ENCODE assay signal across 13 mouse cellular contexts in genomic region chr9:63979275-63979674, GRCm38 (mm10). TPM values are rescaled to one million over a fixed set of nuclear protein-coding genes. Genes with fewer than 3 reads are reported as not detected.
DNase-seq lines count a peak whose midpoint lies in the region; ATAC-seq and TF ChIP-seq lines count a peak whose summit lies in the region.
"Had no signal": no experiment of that assay in that cellular context is flagged by ENCODE, and none has a peak within 500 bp of the region (broad histone marks: within the 10 kb centered on the region; RNA-seq: fewer than 3 reads in every experiment).

No protein-coding gene starts in this region.

- no peaks in the 10 kb centered on the region for H3K9me3 ChIP-seq in heart, embryonic 10.5 days
- no peaks in the 10 kb centered on the region for H3K9me3 ChIP-seq in kidney, embryonic 15.5 days (replicated peaks)
- no peaks in the 10 kb centered on the region for H3K9me3 ChIP-seq in embryonic facial prominence, embryonic 12.5 days
- no peaks in the 10 kb centered on the region for H3K9me3 ChIP-seq in limb, embryonic 14.5 days (ENCODE audit: control insufficient read depth, low read length)
- H3K9me3 ChIP-seq: midbrain, embryonic 13.5 days had no signal

- no peaks in the 10 kb centered on the region for H3K27me3 ChIP-seq in heart, embryonic 10.5 days (ENCODE audit: insufficient read depth, poor library complexity, severe bottlenecking)
- no peaks in the 10 kb centered on the region for H3K27me3 ChIP-seq in heart, adult 2 months (ENCODE audit: control insufficient read depth, insufficient read depth, low read length)
- H3K27me3 ChIP-seq in kidney, embryonic 15.5 days = no peaks in the 10 kb centered on the region
- no peaks in the 10 kb centered on the region for H3K27me3 ChIP-seq in embryonic facial prominence, embryonic 12.5 days
- H3K27me3 ChIP-seq in limb, embryonic 14.5 days (ENCODE audit: control insufficient read depth, insufficient read depth, low read length) = no peaks in the 10 kb centered on the region
- H3K27me3 ChIP-seq: midbrain, embryonic 13.5 days had no signal

- TF ChIP-seq CTCF in heart, adult 2 months (IDR thresholded peaks at IDR 0.05) = no peak

- peak overlapping the region; percentile 79; the same call in 1 of the 2 replicates for H3K27ac ChIP-seq in heart, embryonic 10.5 days
- no peak overlapping the region for H3K27ac ChIP-seq in heart, adult 2 months
- peak overlapping the region; percentile 92; the same call in 1 of the 2 replicates for H3K27ac ChIP-seq in kidney, embryonic 15.5 days
- H3K27ac ChIP-seq in embryonic facial prominence, embryonic 12.5 days = peak overlapping the region; percentile 93
- peak overlapping the region; percentile 77 for H3K27ac ChIP-seq in limb, embryonic 14.5 days (replicated peaks; ENCODE audit: low read depth, low read length)

- peaks cover 99% of the 10 kb centered on the region for H3K4me1 ChIP-seq in heart, embryonic 10.5 days
- peaks cover 30% of the 10 kb centered on the region for H3K4me1 ChIP-seq in heart, adult 2 months (ENCODE audit: control insufficient read depth, insufficient read depth, low read length)
- H3K4me1 ChIP-seq in kidney, embryonic 15.5 days = peaks cover 99% of the 10 kb centered on the region
- H3K4me1 ChIP-seq in embryonic facial prominence, embryonic 12.5 days = peaks cover 90% of the 10 kb centered on the region
- peaks cover 78% of the 10 kb centered on the region for H3K4me1 ChIP-seq in limb, embryonic 14.5 days (ENCODE audit: control insufficient read depth, insufficient read depth, low read length)

- intact Hi-C loops in heart, adult 2 months (cut with DNase I) = no loop called here

- ATAC-seq in kidney, embryonic 15.5 days (replicated peaks; ENCODE audit: low FRiP score) = no peak
- ATAC-seq in embryonic facial prominence, embryonic 12.5 days (ENCODE audit: insufficient number of reproducible peaks, insufficient read depth, low FRiP score, low TSS enrichment) = no peak
- no peak for ATAC-seq in limb, embryonic 14.5 days (ENCODE audit: low FRiP score, low read depth)
- ATAC-seq: midbrain, embryonic 13.5 days had no signal

- no peak overlapping the region for H3K4me3 ChIP-seq in heart, embryonic 10.5 days
- H3K4me3 ChIP-seq in heart, adult 2 months = no peak overlapping the region
- no peak overlapping the region for H3K4me3 ChIP-seq in kidney, embryonic 15.5 days (replicated peaks)
- no peak overlapping the region for H3K4me3 ChIP-seq in embryonic facial prominence, embryonic 12.5 days
- H3K4me3 ChIP-seq in limb, embryonic 14.5 days (replicated peaks; ENCODE audit: low read length) = no peak overlapping the region
- H3K4me3 ChIP-seq: midbrain, embryonic 13.5 days had no signal

- no peak overlapping the region for H3K9ac ChIP-seq in heart, adult 2 months (ENCODE audit: low read depth, low read length)
- no peak overlapping the region for H3K9ac ChIP-seq in kidney, embryonic 15.5 days
- H3K9ac ChIP-seq in embryonic facial prominence, embryonic 12.5 days = no peak overlapping the region
- no peak overlapping the region for H3K9ac ChIP-seq in limb, embryonic 14.5 days (ENCODE audit: low read depth, low read length, severe bottlenecking)

- TF ChIP-seq EP300 in heart, adult 2 months (IDR thresholded peaks at IDR 0.05; ENCODE audit: insufficient read depth, low read depth, low read length) = no peak

- H3K36me3 ChIP-seq in heart, embryonic 10.5 days = peaks cover 42% of the 10 kb centered on the region
- no peaks in the 10 kb centered on the region for H3K36me3 ChIP-seq in heart, adult 2 months (ENCODE audit: control insufficient read depth, insufficient read depth, low read length)
- peaks cover 5% of the 10 kb centered on the region; the same call in 1 of the 2 replicates for H3K36me3 ChIP-seq in kidney, embryonic 15.5 days
- no peaks in the 10 kb centered on the region for H3K36me3 ChIP-seq in embryonic facial prominence, embryonic 12.5 days
- 0 out of 2 replicates have a peak, but pooled peaks cover 12% of the 10 kb centered on the region for H3K36me3 ChIP-seq in limb, embryonic 14.5 days (ENCODE audit: control insufficient read depth, insufficient read depth, low read length)
- H3K36me3 ChIP-seq: midbrain, embryonic 13.5 days had no signal

- H3K4me2 ChIP-seq in kidney, embryonic 15.5 days = no peak overlapping the region
- peak overlapping the region; percentile 41 for H3K4me2 ChIP-seq in embryonic facial prominence, embryonic 12.5 days (replicated peaks)
- H3K4me2 ChIP-seq in limb, embryonic 14.5 days (replicated peaks; ENCODE audit: low read depth, low read length, severe bottlenecking) = peak overlapping the region; percentile 36; the same call in 1 of the 2 replicates

- no peak for TF ChIP-seq POLR2A in heart, adult 2 months (IDR thresholded peaks at IDR 0.05; ENCODE audit: insufficient read depth, low read depth, low read length)
- TF ChIP-seq POLR2A in limb, embryonic 14.5 days (IDR thresholded peaks at IDR 0.05; ENCODE audit: borderline replicate concordance, extremely low read depth, insufficient read depth, insufficient read length) = no peak

- 13% methylated on average over 2 of the region's 2 CpGs for WGBS in heart, embryonic 10.5 days
- WGBS in heart, adult 2 months = 76% methylated on average over 2 of the region's 2 CpGs
- WGBS in kidney, embryonic 15.5 days = 47% methylated on average over 2 of the region's 2 CpGs
- 54% methylated on average over 2 of the region's 2 CpGs for WGBS in embryonic facial prominence, embryonic 12.5 days
- 49% methylated on average over 2 of the region's 2 CpGs for WGBS in limb, embryonic 14.5 days

- H3K79me2 ChIP-seq in heart, adult 2 months (replicated peaks; ENCODE audit: control insufficient read depth, insufficient read depth, low read length) = no peaks in the 10 kb centered on the region; the same call in none of the 2 replicates

- no peak for DNase-seq in heart, embryonic 10.5 days (ENCODE audit: low spot score)
- DNase-seq in heart, adult 2 months = no peak
- DNase-seq in kidney, postnatal 4 days = no peak
- DNase-seq in limb, embryonic 14.5 days (ENCODE audit: low spot score) = no peak
- DNase-seq in adrenal gland, postnatal 4 days (ENCODE audit: low spot score in 2 of 2) = no peak
- DNase-seq in layer of hippocampus, postnatal 14 days (ENCODE audit: low spot score in 2 of 2) = no peak
- DNase-seq: cerebellum, postnatal 10 days; embryo, embryonic 11 days; lung, adult 2 months; right cerebral cortex, postnatal 14 days had no signal

RNA-seq across cellular contexts. Expression of gene Smad6, which starts 42.6 kb away (rescaled TPM):
- polyA plus RNA-seq in heart, embryonic 10.5 days (2016; fragmentation: Nextera tagmentation; extraction: Ambion mirVana) = 29.4 and 47.2 TPM in 2 replicates
- 10 to 100 TPM; 11.0 to 15.1 TPM for total RNA-seq in heart, adult 2 months (2021)
- polyA plus RNA-seq in heart, adult 2 months (2012; rRNA removed) = 9.6 and 14.7 TPM in 2 replicates
- 10.6 and 12.3 TPM in 2 replicates for polyA plus RNA-seq in kidney, embryonic 15.5 days (2015; fragmentation: Nextera tagmentation; extraction: Ambion mirVana)
- polyA plus RNA-seq in embryonic facial prominence, embryonic 12.5 days (2016; fragmentation: Nextera tagmentation; extraction: Ambion mirVana) = 25.4 and 26.0 TPM in 2 replicates
- 23.5 and 43.1 TPM in 2 replicates for polyA plus RNA-seq in limb, embryonic 14.5 days (2012; rRNA removed)
- polyA plus RNA-seq in limb, embryonic 14.5 days (2014; fragmentation: Nextera tagmentation; extraction: Ambion mirVana) = 12.0 and 14.7 TPM in 2 replicates
- total RNA-seq in adrenal gland, postnatal 4 days (2021) = 10 to 100 TPM; 28.8 to 32.9 TPM
- total RNA-seq in layer of hippocampus, postnatal 14 days (2021) = 1 to 10 TPM; 2.6 to 2.9 TPM
